Mouse (Mus musculus): ENCODE measurements around the gene Lpp.
A peak's percentile ranks its signal among the peaks of the same experiment; 100 is the strongest.
"Not testable (repeated sequence)": the region's sequence is repeated elsewhere in the genome, so short reads cannot be mapped to it uniquely, and the experiment has no call there.

Lpp gene

GRCm38 (mm10) chr16:24982828-24983227, 589.5 kb downstream of the Lpp start:
- no peak for DNase-seq (ENCODE audit: low spot score)

GRCm38 (mm10) chr16:24990331-24990730, 597.0 kb downstream of the Lpp start:
- no peak for DNase-seq (ENCODE audit: low spot score)

GRCm38 (mm10) chr16:24991059-24991541, 597.8 kb downstream of the Lpp start:
- DNase-seq (ENCODE audit: low spot score) = no peak

GRCm38 (mm10) chr16:24991995-24992394, 598.7 kb downstream of the Lpp start:
- DNase-seq (ENCODE audit: low spot score) = no peak

GRCm38 (mm10) chr16:24992494-24992893, 599.2 kb downstream of the Lpp start:
- DNase-seq (ENCODE audit: low spot score) = no peak

GRCm38 (mm10) chr16:25010980-25011877, 617.9 kb downstream of the Lpp start:
- no peak for DNase-seq (ENCODE audit: low spot score)

- DNase-seq (ENCODE audit: low spot score) = no peak
These were observed 619.6 kb downstream of the Lpp start for GRCm38 (mm10) chr16:25012938-25013337.

- peak; percentile 20 for DNase-seq (ENCODE audit: low spot score)
These were observed 623.0 kb downstream of the Lpp start for GRCm38 (mm10) chr16:25016261-25016836.

- DNase-seq (ENCODE audit: low spot score) = no peak
These were observed 623.7 kb downstream of the Lpp start for GRCm38 (mm10) chr16:25017046-25017445.

GRCm38 (mm10) chr16:25021743-25022359, 628.5 kb downstream of the Lpp start:
- DNase-seq (ENCODE audit: low spot score) = not testable (repeated sequence)

- DNase-seq (ENCODE audit: low spot score) = no peak
These were observed 631.3 kb downstream of the Lpp start for GRCm38 (mm10) chr16:25024591-25024990.

- DNase-seq (ENCODE audit: low spot score) = no peak
These were observed 632.9 kb downstream of the Lpp start for GRCm38 (mm10) chr16:25026191-25026590.

GRCm38 (mm10) chr16:25029548-25029947, 636.2 kb downstream of the Lpp start:
- DNase-seq (ENCODE audit: low spot score) = no peak

- no peak for DNase-seq (ENCODE audit: low spot score)
These were observed 644.1 kb downstream of the Lpp start for GRCm38 (mm10) chr16:25037361-25037760.

GRCm38 (mm10) chr16:25038529-25038928, 645.2 kb downstream of the Lpp start:
- no peak for DNase-seq (ENCODE audit: low spot score)

GRCm38 (mm10) chr16:25039904-25040303, 646.6 kb downstream of the Lpp start:
- peak; percentile 20 for DNase-seq (ENCODE audit: low spot score)

- no peak for DNase-seq (ENCODE audit: low spot score)
These were observed 647.9 kb downstream of the Lpp start for GRCm38 (mm10) chr16:25041165-25041564.

- peak; percentile 39 for DNase-seq (ENCODE audit: low spot score)
These were observed 648.7 kb downstream of the Lpp start for GRCm38 (mm10) chr16:25041855-25042529.
